Mouse (Mus musculus) right cerebral cortex, postnatal 4 days (tissue): ENCODE results near the gene Adam19.

Experiments used
- DNase-seq: peaks from one replicate; pipeline ENCODE4 v3.0.0-alpha.2; 2022

Adam19 gene

DNA sequence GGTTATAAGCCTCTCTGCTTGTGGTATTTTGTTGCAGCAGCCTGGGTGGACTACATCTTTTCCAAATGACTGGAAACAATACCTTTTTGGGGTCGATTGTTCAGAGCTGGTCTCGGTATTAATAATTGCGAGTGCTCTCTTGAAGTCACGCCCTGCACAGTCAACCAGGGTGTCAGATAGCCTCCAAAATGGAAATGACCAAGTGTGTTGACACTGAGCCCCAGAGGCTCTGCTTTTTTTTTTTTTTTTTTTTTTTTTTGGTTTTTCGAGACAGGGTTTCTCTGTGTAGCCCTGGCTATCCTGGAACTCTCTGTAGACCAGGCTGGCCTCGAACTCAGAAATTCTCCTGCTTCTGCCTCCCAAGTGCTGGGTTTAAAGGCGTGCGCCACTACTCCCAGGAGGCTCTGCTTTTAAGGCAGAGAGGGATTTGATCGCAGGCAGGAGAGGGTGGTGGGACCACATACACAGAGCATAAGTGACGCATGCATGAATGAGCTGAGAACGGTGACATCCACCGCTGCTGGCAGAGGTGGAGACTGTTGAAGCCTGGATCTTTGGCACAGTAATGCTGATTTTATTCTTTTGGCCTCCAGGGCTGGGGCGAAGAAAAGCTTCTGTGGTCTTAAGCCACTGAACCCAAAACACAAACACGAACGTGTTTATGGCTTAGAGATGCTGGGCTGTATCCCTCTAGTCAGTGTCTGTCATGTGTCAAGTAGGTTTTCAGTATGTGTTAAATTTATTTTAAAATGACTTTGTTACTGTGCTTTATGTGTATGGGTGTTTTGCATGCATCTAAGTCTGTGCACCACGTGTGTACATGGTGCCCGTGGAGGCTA is 18.3 kb downstream of the Adam19 start:
- DNase-seq, result no peak

DNA sequence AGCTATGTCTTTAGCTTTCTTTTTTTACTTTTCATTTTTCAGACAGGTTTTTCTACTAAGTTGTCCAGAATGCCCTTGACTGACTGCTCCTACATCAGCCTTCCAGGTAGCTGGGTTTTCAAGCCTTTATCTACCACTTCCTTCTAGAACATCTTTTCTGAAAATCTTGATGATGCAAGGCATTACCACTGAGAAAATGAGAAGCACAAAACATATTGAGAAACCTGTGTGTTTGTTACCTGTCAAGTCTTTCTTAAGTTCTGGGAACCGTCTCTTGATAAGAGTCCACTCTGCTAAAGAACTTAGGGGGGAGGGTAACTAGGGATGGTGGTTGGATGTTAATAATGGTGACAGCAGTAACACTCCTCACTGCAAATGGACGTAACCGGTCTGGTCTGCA is 19.7 kb downstream of the Adam19 start:
- DNase-seq, result no peak

DNA sequence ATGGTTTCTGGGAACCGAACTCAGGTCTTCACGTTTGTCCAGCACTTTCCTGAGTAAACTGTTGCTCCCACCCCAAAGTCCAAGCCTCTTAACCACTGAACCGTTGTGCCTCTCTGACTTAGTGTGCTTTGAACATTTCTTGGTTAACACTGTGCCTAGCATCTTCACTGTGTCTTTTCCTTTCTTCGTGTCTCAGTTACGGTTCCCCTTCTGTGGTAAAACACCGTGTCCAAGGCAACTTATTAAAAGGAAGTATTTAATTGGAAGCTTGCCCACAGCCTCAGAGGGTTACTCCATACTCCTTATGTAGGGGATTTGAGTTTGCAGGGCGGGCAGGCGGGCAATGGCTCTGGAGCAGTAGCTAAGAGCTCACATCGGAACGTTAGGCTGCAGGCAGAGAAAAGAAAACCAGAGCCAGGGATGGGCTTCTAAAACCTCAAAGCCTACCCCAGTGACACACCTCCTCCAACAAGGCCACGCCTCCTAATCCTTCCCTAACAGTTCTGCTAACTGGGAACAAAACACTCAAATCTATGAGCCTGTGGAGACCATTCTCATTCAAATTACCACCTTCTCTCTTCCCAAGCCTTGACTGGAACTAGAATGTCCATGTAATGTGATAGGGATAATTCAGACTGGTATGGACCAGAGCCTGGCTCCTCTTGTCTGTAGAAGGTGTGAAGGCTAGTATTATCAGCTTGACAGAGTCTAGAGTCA is 20.8 kb downstream of the Adam19 start:
- DNase-seq, result no peak

DNA sequence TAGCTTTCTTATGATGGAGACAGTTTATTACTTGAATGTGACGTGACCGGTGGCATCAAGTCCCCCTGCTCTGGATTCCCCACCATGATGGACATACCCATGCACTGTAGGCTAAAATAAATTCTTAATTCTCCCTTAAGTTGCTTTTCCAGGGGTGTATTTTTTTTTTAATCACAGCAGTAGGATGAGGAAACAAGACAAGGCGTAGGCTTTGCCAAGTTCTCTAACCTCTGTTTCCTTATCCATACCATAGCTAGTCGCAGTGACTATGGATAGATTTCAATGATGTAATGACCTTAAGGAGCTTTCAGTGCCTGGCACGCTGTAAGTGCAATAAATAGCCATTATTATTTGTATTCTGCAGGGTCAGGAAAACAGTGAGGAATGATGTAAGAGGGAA is 21.5 kb downstream of the Adam19 start:
- no peak for DNase-seq

DNA sequence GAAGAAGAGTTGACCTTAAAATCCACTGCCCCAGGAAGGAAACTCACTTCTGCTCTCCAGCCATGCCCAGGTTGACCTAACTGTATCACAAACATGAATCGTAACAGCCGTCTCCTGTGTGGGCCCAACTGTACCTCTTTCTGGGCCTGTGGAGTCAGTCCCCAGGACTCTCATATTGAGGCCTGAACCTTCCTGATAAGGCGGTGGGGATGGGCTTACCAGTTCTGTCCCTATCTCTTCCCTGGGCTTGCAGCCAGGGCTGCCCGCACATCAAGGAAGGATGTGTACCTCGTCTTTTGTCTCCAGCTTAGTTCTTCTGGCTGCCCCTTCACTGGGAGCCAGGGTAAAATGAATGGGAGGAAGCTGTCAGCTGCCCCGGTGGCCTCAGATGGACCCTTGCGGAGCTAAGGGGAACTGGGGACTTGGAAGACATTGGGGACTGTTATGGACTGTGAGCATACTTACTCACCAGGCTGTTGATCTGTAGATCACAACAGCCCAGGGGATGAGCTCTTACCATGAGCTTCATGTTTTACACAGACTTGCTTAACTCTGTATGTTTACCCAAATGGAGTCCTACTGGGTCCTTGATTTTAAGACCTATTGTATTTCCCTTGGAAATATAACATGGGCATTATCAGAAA is 22.1 kb downstream of the Adam19 start:
- no peak for DNase-seq

DNA sequence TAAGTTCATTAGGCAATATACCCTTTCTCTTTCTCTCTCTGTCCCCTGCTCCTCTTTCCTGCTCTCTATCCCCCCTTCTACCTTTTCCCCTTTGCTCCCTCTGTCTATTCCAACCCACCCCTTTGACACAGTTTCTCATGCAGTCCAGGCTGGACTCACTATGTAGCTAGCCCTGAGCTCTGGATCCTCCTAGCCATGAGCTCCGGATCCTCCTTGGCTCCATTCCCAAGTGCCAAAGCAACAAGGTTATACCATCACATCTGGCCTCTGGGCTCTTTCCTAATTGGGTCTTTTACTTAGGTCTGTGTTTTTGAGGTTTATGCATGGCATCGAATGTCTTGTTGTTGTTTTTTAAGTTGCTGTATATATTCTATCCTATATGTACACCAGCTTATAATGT is 25.3 kb downstream of the Adam19 start:
- DNase-seq, result no peak

DNA sequence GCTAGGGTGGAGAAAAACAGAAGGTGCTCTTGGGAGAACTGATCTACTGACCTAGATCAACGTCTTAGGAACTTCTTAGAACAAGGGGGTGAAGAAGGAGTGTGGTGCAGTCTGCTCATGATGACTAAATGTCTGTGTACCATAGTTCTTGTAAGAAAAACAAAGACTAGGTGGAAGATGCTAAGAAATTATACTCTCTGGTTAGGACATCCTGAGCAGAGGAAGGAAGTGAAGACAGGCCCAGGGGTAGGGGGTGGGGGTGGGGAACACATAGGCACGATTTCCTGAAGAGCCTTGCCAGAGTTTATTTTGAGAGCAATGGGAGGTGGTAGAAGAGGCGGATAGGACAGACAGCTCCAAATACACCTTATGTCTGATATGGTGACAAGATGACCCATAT is 27.6 kb downstream of the Adam19 start:
- no peak for DNase-seq

DNA sequence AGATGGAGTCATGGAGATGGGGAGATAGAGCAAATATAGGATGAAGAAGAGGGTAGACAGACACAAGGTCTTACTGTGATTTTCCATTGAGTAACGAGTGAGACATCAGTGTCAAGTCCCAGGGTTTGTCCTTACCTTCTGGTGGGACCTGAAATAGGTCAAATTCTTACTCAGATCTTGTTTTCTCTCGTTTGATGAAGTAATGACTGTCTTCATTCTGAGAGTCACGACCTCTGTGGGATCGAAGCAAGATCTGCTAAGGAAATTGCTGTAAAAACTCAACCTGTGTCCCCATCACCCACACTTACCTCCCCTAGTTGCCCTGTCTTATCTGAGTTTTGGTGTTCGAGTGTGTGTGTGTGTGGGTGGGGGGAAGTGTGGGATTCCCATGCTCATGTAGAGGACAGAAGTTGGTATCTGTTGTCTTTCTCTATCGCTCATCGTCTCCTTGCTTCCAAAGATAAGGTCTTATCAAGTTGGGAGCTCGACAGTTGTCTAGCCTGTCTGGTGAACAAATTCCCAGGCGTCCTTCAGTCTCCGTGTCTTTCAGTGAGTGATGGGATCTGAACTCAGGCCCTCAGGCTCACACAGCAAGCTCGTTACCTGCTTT is 28.1 kb downstream of the Adam19 start:
- DNase-seq, result no peak

DNA sequence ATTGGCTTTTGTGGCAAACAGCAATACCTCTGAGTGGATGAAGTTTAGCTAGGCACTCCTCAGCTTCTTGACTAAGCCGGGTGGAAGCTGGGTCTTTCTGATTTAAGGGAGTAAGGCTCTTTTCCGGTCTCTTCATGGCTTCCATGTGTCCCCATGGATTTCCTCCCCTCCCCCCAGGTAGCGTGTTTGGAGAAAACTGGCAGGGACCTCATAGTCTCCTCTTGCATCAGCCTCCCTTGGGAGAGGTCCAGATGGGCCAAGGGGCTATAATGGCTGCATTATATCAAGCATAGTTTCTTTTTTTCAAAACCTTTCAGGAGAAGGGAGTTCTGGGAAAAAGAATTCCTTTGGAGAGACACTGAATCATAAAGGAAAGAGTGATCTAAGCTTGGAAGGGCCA is 28.8 kb downstream of the Adam19 start:
- DNase-seq, result no peak

DNA sequence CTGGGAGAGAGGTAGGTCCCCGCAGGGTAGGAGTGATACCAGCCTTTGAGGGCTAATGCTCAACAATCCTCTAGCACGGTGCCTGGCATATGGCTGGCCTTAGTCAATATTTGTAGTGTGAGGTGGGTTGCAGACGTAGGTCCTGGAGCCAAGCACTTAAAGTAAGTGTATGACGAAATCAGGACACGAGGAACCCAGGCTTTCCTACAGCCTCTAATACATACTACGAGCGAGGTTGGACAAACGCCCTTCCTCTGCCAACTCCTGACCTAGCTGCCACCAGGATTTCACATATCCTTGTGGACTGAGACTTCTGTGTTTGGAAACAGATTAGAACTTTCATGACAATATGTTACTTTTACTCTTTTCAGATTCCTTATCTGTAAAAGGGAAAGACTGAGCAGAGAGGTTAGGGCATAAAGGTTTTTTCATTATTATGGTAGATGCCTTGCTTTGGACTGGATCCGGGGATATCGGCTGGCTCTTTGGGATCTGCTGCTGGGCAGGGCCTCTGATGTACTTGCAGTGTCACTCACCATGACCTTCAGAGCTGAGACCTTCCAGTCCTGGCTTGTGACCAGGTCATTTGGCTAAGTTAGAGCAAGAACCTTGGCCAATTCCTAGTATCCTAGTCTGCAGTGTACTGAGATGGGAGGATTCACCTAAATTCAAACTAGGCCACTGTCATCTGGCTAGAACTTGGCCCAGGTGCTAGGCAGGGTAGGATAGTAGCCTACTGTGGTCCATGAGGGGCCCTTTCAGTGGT is 29.8 kb downstream of the Adam19 start:
- no peak for DNase-seq

DNA sequence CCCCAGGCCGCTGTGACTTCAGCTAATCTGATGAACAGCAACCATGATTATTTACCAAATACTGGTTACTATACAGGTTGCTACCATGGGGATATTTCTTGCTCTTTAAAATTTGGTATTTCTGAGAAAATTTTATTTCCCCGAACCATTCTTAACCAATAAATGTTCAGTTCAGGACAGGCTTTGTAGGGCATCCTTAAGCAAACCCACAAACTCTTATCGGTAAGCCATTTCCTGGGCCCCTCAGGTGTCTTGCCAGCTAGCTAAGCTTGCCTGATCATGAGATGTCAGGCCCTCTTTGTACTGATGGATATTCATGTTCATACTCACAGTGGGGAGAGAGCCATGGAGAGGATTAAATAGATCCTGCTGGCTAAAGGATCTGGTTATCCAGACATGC is 30.7 kb downstream of the Adam19 start:
- DNase-seq, result no peak

DNA sequence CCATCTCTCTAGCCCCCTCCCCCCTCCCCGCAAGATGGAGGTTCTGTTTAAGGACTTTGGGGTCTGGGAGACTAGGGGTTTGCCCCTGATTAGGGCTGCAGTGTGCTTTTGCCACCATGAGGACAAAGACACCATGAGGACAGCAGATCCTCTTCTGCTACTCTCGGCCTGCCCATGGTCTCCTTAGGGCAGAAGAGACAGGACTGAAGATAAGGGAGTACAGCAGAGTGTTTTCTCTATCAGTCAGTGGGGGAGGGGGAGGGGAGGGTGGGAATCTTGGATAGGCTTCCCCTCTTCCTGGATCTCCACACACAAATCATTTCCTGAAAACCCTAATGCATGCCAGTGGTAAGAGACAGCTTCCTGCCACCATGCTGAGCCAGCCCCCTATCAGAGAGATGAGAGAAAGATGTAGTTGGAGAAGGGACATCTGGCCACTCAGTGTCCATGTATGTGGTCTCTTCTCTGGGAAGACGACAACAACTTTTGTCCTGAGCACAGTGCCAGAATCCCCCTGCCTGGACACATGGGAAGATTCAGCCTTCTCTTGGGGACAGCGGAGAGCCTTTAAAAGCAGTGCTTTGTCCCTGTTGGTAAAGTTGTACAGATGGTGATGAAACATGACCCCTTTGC is 33.4 kb downstream of the Adam19 start:
- no peak for DNase-seq

DNA sequence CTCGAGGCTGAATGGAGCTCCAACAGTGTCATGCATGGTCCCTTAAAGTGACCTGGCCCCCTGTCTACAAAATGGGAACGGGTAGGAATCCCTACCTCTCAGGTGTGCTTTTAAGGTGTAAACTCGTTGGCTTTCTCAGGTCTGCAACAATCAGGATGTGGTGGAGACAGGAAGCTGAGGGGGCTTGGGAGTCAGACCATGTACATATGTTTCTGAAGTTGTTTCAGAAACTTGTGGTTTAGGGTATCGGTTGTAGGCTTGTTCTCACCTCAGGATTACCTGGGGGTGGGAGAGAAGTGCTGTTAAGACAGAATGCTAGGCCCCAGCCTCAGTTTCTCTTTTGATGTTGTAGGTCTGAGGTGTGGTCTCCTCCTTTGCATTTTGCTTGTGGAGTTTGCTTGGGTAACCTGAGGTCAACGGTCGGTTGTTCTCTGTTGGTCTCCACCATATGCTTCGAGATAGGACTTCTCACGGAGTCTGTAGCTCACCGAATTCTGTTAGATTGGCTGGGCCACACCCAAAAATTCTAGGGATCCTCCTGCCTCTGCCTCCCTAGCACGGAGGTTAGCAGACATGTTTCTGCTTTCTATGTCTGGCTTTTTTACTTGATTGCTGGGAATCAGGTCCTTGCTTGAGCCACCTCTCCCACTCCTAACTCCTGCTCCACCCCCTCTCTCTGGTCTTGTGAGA is 34.4 kb downstream of the Adam19 start:
- DNase-seq, result no peak

DNA sequence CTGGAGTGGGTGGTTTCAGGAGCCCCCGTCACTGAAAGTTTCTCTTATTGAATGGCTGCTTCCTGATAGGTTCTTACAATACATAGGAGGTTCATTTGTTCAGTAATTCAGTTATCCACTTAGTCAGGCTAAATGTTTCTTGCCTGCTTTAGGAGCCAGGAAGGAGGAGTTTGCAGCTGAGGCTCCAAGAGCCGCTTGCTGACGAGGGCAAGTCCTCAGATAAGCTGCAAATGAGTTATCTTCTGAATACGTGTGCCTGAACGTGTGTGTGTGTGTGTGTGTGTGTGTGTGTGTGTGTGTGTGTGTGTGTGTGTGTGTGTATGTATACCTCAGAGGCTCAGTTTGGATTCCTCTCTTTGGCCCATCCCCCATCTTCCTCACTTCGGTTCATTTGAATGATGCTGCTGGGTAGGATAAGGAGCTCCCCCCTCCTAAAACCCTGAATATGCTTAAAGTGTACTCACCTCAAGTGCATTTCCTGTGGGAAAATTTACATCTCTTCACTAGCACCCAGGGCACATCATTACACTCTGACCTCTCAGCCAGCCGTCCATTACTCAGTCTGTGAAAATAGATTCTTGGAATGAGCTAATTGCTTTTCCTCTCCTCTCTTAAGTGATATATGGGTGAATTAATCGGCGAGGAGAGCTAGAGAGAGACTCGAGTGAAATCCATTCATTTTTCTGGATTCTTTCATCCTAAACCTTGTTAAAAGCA is 35.3 kb downstream of the Adam19 start:
- DNase-seq, result no peak

DNA sequence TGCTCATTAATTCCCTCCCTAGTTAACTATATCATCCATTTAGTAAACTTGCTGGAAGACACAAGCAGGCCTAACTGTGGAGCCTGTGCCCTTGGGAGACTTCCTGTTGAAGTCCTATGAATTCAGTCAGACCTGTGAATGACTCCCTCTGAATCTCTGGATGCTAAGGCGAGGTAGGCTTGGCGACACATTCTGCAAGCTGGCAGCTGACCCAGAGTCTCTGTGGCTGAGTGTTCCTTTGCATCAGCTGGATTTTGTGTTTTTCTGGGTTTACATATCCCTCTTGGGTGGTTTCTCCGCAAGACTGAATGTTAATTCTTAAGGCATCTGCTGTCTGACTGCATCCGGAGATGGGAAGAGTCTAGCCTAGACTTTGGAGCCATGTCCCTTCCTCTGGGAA is 36.3 kb downstream of the Adam19 start:
- peak; percentile 23 for DNase-seq

DNA sequence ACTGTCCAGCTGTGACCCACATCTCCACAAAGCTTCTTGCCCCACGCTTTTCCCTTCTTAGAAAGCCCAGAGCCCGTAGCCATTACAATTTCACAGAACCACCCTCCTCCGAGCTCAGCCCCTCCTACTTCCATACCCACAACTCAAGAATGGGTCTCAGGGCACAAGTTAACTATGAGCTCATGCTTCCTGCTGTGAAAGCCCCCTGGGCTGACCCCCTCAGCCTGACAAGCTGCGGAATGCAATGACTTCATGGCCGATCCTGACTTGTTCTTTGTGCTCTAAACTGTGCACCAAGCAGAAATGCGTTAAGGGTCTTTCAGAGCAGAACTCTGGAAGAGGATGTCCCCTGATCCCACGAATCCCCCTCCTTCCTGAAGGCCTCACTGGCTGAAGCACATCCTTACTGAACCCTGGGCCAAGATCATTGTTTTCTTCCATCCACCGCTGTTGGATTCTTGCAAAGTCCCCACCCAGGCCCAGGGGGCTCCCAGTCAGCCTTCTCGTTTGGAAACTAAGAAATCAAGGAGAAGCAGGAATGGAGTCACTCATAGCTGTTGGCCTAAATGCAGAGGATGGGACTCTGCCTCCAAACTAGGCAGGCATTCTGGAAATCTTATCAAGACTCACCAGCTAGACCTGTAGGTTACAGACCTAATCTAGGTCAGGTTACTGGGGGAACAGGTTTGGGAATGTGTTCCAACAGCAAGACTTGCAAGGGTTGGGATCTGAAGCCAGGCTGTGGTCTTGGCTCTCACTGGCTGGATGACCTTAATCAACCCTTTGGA is 39.9 kb downstream of the Adam19 start:
- DNase-seq, result no peak

DNA sequence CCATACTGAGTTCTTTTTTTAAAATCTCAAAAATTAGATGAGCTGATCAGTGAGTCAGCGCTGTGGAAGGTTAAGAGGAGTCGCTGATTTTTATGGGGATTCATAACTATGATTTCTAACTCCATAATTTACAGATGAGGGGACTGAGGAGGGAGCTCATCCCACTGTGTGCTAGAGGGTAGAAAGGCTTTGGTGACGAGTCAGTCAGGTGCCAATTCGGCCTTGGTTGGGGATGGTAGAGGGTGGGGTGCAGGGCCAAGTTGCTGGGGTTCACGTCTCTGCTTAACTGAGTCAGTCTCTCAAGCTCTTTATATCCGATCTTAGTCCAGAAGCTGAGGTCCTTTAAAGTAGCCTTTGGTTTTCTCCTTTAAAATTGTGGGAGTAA is 40.5 kb downstream of the Adam19 start:
- DNase-seq, result no peak

DNA sequence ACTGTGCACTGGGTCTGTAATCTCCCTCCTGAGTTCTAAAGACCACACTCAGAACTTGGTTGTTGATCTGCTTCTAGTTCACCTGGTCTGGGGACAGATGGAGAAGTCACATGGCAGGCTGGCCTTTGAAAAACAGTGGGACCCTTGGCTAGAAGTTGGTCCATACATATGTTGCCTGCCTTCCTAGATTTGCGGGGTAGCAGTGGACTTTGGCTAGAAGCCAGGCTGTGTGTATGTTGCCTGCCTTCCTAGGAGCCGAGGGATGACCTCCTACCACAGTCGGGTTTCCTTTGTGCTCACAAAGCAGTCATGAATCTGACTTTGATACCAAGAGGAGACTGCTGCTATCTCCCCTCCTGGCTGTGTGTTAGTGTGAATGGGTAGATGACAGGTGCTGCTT is 41.3 kb downstream of the Adam19 start:
- no peak for DNase-seq

DNA sequence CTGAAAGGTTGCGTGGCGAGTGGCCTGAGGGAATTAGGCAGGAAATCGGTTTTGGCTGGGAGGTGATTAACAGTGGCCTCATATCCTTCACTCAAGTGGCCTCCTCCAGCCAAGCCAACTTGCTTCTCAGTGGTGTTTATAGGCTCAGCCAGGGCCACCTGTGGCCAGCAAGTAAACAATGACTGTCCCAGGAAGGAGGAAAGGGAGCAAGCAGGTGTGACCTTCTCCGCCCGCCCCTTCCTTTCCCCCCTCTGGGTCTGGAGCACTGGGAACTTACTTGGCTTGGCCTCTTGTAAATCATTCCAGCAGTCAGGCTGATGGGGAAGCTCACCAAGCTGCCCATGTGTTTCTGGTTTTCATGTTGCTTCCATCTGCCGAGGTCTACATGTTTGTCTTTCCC is 46.3 kb downstream of the Adam19 start:
- no peak for DNase-seq

DNA sequence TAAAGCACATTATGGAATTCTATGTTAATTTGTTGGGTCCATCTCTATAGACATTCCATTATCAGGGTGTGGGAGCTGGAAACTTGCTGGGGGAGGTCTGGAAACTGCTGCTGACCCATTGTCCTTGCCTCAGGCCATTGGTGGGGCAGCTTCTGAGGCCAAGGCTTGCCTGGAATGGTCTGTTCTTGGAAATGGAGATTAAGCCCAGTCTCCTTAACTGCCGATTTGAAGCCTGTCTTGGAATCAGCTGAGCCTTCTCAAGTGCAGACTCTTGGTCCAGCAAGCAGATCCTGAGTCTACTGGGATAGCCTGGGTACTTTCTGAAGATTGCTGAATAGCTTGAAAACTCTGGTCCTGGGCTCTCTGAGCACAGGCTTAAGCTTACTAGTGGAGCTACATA is 51.3 kb downstream of the Adam19 start:
- no peak for DNase-seq
